Comparison of ENCODE assay signal across 9 mouse cellular contexts in genomic region chr10:67204652-67205407, GRCm38 (mm10).
DNase-seq lines count a peak whose midpoint lies in the region; ATAC-seq lines count a peak whose summit lies in the region.
"Had no signal": no experiment of that assay in that cellular context is flagged by ENCODE, and none has a peak within 500 bp of the region (broad histone marks: within the 10 kb centered on the region; RNA-seq: fewer than 3 reads in every experiment).

No protein-coding gene starts in this region.

- peak overlapping the region; percentile 58; the same call in 1 of the 2 replicates for H3K27ac ChIP-seq in kidney, embryonic 15.5 days
- peak overlapping the region; percentile 90 for H3K27ac ChIP-seq in macrophage

- H3K9ac ChIP-seq in kidney, embryonic 15.5 days, result no peak overlapping the region

- H3K9me3 ChIP-seq in kidney, embryonic 15.5 days (replicated peaks), result no peaks in the 10 kb centered on the region

- no peak overlapping the region for H3K4me3 ChIP-seq in kidney, embryonic 15.5 days (replicated peaks)
- H3K4me3 ChIP-seq in macrophage (ENCODE audit: inconsistent target), result peak overlapping the region; percentile 11; the same call in 1 of the 2 replicates

- H3K4me1 ChIP-seq in kidney, embryonic 15.5 days, result peaks cover 4% of the 10 kb centered on the region

- H3K79me2 ChIP-seq in macrophage (ENCODE audit: inconsistent target), result peaks cover 94% of the 10 kb centered on the region

- 78% methylated on average over 11 of the region's 11 CpGs for WGBS in kidney, embryonic 15.5 days
- WGBS in macrophage (ENCODE audit: missing documents), result 1% methylated on average over 11 of the region's 11 CpGs

- no peak for ATAC-seq in kidney, embryonic 15.5 days (replicated peaks; ENCODE audit: low FRiP score)

- peak; percentile 45 to 70 for DNase-seq in heart, adult 18-20 months
- DNase-seq in heart, postnatal 4 days, result no peak
- peak; percentile 65 for DNase-seq in CD4-positive, CD25-positive, alpha-beta regulatory T cell, adult 2 months (ENCODE audit: low read depth, low spot score)
- DNase-seq in gastrocnemius, postnatal 10 days, result no peak
- DNase-seq in right cerebral cortex, postnatal 10 days (ENCODE audit: low spot score in 2 of 2), result no peak
- DNase-seq in ovary, adult 18-20 months (ENCODE audit: low spot score), result no peak
- DNase-seq: cerebellum, postnatal 10 days had no signal

- H3K27me3 ChIP-seq in kidney, embryonic 15.5 days, result no peaks in the 10 kb centered on the region

- H3K36me3 ChIP-seq in kidney, embryonic 15.5 days, result no peaks in the 10 kb centered on the region
- H3K36me3 ChIP-seq in macrophage (ENCODE audit: inconsistent target), result no peaks in the 10 kb centered on the region

- H3K4me2 ChIP-seq in kidney, embryonic 15.5 days, result no peak overlapping the region

Comparison
In these comparisons a context has a peak if more than half of its experiments do, and no peak if none do; other contexts are left out.
1. DNase-seq: peak in heart, adult 18-20 months (2 of 2) and CD4-positive, CD25-positive, alpha-beta regulatory T cell, adult 2 months (single experiment); none in heart, postnatal 4 days (single experiment), gastrocnemius, postnatal 10 days (single experiment), right cerebral cortex, postnatal 10 days (0 of 2) and ovary, adult 18-20 months (single experiment).